Mouse (Mus musculus) lung, postnatal 14 days (tissue): ENCODE data around the gene Tex14.
"Not testable (repeated sequence)": the region's sequence is repeated elsewhere in the genome, so short reads cannot be mapped to it uniquely, and the experiment has no call there.

Experiments
- DNase-seq: peaks from one replicate; pipeline ENCODE4 v3.0.0; 2021

Tex14 gene

GRCm38 (mm10) chr11:87404876-87405275 is at the start of gene Tex14, which contains the start of gene Rad51c:
TSS of gene Tex14 (plus strand) at chr11:87405065.
TSS of gene Rad51c (minus strand) at chr11:87404954.
- DNase-seq = no peak

GRCm38 (mm10) chr11:87357317-87358300 is 47.3 kb upstream of the Tex14 start:
- DNase-seq = no peak

- DNase-seq = peak; percentile 50
Measured at GRCm38 (mm10) chr11:87358331-87359261, 46.3 kb upstream of the Tex14 start, which contains the start of gene Ppm1e. TSS of gene Ppm1e (minus strand) at chr11:87359023.

- no peak for DNase-seq
Measured at GRCm38 (mm10) chr11:87359262-87359612, 45.6 kb upstream of the Tex14 start.

- no peak for DNase-seq
Measured at GRCm38 (mm10) chr11:87365120-87365519, 39.7 kb upstream of the Tex14 start.

GRCm38 (mm10) chr11:87367061-87367460 is 37.8 kb upstream of the Tex14 start:
- DNase-seq = no peak

- DNase-seq = no peak
Measured at GRCm38 (mm10) chr11:87367865-87368580, 36.8 kb upstream of the Tex14 start.

GRCm38 (mm10) chr11:87384551-87384950 is 20.3 kb upstream of the Tex14 start:
- DNase-seq = no peak

GRCm38 (mm10) chr11:87385676-87386075 is 19.2 kb upstream of the Tex14 start:
- no peak for DNase-seq

- DNase-seq = peak; percentile 37
Measured at GRCm38 (mm10) chr11:87393855-87394254, 11.0 kb upstream of the Tex14 start.

GRCm38 (mm10) chr11:87398402-87398801 is 6.5 kb upstream of the Tex14 start:
- DNase-seq = no peak

GRCm38 (mm10) chr11:87404111-87404853 is 583 bp upstream of the Tex14 start:
- DNase-seq = peak; percentile 97

- DNase-seq = not testable (repeated sequence)
Measured at GRCm38 (mm10) chr11:87413412-87413811, 8.5 kb downstream of the Tex14 start.

- no peak for DNase-seq
Measured at GRCm38 (mm10) chr11:87416120-87416519, 11.3 kb downstream of the Tex14 start.

- no peak for DNase-seq
Measured at GRCm38 (mm10) chr11:87420861-87421260, 16.0 kb downstream of the Tex14 start.

- DNase-seq = no peak
Measured at GRCm38 (mm10) chr11:87421760-87422201, 16.9 kb downstream of the Tex14 start.

- peak; percentile 79 for DNase-seq
Measured at GRCm38 (mm10) chr11:87422511-87423340, 17.9 kb downstream of the Tex14 start.

GRCm38 (mm10) chr11:87423551-87424325 is 18.9 kb downstream of the Tex14 start:
- DNase-seq = no peak

- DNase-seq = no peak
Measured at GRCm38 (mm10) chr11:87426121-87426449, 21.2 kb downstream of the Tex14 start.
